Mouse (Mus musculus): ENCODE measurements around the gene Lst1. TPM values are rescaled to one million over a fixed set of nuclear protein-coding genes. Genes with fewer than 3 reads are reported as not detected.

Lst1 gene
- polyA plus RNA-seq, 1 experiment from 2014 or later = 17.5 TPM

DNA sequence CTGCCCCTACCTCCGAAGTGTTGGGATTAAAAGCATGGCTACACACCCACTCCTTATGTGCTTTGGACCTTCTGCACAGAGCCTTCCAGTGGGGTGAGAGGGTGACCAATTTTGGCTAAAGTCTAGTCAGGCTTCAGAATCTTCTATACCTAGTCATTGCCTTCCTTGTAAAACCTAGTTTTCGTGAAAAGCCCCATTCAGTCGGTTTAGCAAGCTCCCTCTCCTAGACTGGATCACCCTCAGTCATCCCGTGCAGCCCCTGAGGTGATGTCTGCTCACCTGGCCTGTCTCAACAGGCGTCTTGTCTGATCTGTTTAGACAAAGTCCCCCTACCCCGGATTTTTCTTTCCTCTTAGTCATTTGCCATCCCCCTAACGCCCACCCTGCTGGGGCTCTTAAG lies 9.8 kb upstream of the Lst1 start:
- H3K9me3 ChIP-seq (ENCODE audit: control insufficient read depth, low read length) = no peaks in the 10 kb centered on the region
- DNase-seq (ENCODE audit: low spot score) = no peak
- H3K36me3 ChIP-seq (ENCODE audit: control insufficient read depth, insufficient read depth, low read length) = no peaks in the 10 kb centered on the region
- no peaks in the 10 kb centered on the region for H3K4me1 ChIP-seq (replicated peaks; ENCODE audit: control insufficient read depth, insufficient read depth)
- no peak overlapping the region for H3K4me3 ChIP-seq (ENCODE audit: low read depth, low read length)
- no peak for TF ChIP-seq EP300 (optimal IDR thresholded peaks at IDR 0.05)
- no peak for TF ChIP-seq CTCF (IDR thresholded peaks at IDR 0.05; ENCODE audit: low read depth)
- 54% methylated on average over 7 of the region's 7 CpGs for WGBS
- H3K27ac ChIP-seq (replicated peaks) = no peak overlapping the region
- H3K4me2 ChIP-seq (replicated peaks; ENCODE audit: low read depth) = no peak overlapping the region
- ATAC-seq (ENCODE audit: low FRiP score, low TSS enrichment) = no peak
- H3K27me3 ChIP-seq (ENCODE audit: control insufficient read depth, insufficient read depth, low read length) = no peaks in the 10 kb centered on the region; the same call in 1 of the 2 replicates
- no peak overlapping the region for H3K9ac ChIP-seq (ENCODE audit: low read length)

GRCm38 (mm10) chr17:35197126-35197525 lies 8.9 kb upstream of the Lst1 start:
- no peaks in the 10 kb centered on the region for H3K4me1 ChIP-seq (replicated peaks; ENCODE audit: control insufficient read depth, insufficient read depth)
- DNase-seq (ENCODE audit: low spot score) = no peak
- H3K9me3 ChIP-seq (ENCODE audit: control insufficient read depth, low read length) = no peaks in the 10 kb centered on the region
- no peaks in the 10 kb centered on the region for H3K36me3 ChIP-seq (ENCODE audit: control insufficient read depth, insufficient read depth, low read length)
- H3K9ac ChIP-seq (ENCODE audit: low read length) = no peak overlapping the region
- no peak overlapping the region for H3K4me3 ChIP-seq (ENCODE audit: low read depth, low read length)
- TF ChIP-seq CTCF (IDR thresholded peaks at IDR 0.05; ENCODE audit: low read depth) (no peak), EP300 (optimal IDR thresholded peaks at IDR 0.05) (no peak)
- no peak overlapping the region for H3K4me2 ChIP-seq (replicated peaks; ENCODE audit: low read depth)
- H3K27ac ChIP-seq (replicated peaks) = no peak overlapping the region
- ATAC-seq (ENCODE audit: low FRiP score, low TSS enrichment) = no peak
- H3K27me3 ChIP-seq (ENCODE audit: control insufficient read depth, insufficient read depth, low read length) = no peaks in the 10 kb centered on the region; the same call in 1 of the 2 replicates
- 37% methylated on average over 5 of the region's 6 CpGs for WGBS

DNA sequence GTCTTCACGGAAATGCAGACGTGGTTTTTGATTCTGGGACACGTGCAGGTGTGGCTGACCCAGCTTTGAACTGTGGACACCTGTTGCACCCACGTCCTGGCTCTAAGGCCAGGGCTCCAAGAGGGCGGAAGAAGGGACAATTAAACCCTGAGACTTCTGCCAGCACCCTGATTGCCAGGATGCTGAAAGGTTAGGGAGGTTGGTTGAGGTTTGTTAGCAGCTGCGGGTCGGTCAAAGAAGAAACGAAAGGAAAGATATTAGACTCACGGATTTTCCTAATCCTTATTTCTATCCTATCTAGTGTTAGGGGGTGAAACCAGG lies 8.0 kb upstream of the Lst1 start:
- no peaks in the 10 kb centered on the region for H3K36me3 ChIP-seq (ENCODE audit: control insufficient read depth, insufficient read depth, low read length)
- no peak for DNase-seq (ENCODE audit: low spot score)
- H3K9ac ChIP-seq (ENCODE audit: low read length) = no peak overlapping the region
- H3K4me3 ChIP-seq (ENCODE audit: low read depth, low read length) = peak overlapping the region; percentile 41
- no peaks in the 10 kb centered on the region; the same call in 1 of the 2 replicates for H3K27me3 ChIP-seq (ENCODE audit: control insufficient read depth, insufficient read depth, low read length)
- H3K4me1 ChIP-seq (replicated peaks; ENCODE audit: control insufficient read depth, insufficient read depth) = no peaks in the 10 kb centered on the region
- peak; percentile 21; the same call in 1 of the 2 replicates for ATAC-seq (ENCODE audit: low FRiP score, low TSS enrichment)
- TF ChIP-seq CTCF (IDR thresholded peaks at IDR 0.05; ENCODE audit: low read depth) = no peak
- no peak for TF ChIP-seq EP300 (optimal IDR thresholded peaks at IDR 0.05)
- WGBS = 31% methylated on average over 9 of the region's 9 CpGs
- H3K4me2 ChIP-seq (replicated peaks; ENCODE audit: low read depth) = peak overlapping the region; percentile 78
- no peaks in the 10 kb centered on the region for H3K9me3 ChIP-seq (ENCODE audit: control insufficient read depth, low read length)
- no peak overlapping the region for H3K27ac ChIP-seq (replicated peaks)

GRCm38 (mm10) chr17:35195631-35196320 lies 7.5 kb upstream of the Lst1 start:
- Histone ChIP-seq H3K4me3 (ENCODE audit: low read depth, low read length) (peak overlapping the region; percentile 41), H3K9ac (ENCODE audit: low read length) (peak overlapping the region; percentile 52), H3K27me3 (ENCODE audit: control insufficient read depth, insufficient read depth, low read length) (no peaks in the 10 kb centered on the region; the same call in 1 of the 2 replicates), H3K9me3 (ENCODE audit: control insufficient read depth, low read length) (no peaks in the 10 kb centered on the region), H3K4me2 (replicated peaks; ENCODE audit: low read depth) (peak overlapping the region; percentile 78), H3K27ac (replicated peaks) (no peak overlapping the region), H3K4me1 (replicated peaks; ENCODE audit: control insufficient read depth, insufficient read depth) (no peaks in the 10 kb centered on the region), H3K36me3 (ENCODE audit: control insufficient read depth, insufficient read depth, low read length) (no peaks in the 10 kb centered on the region)
- ATAC-seq (ENCODE audit: low FRiP score, low TSS enrichment) = peak; percentile 85
- WGBS = 1% methylated on average over 58 of the region's 66 CpGs
- peak; percentile 94 for TF ChIP-seq CTCF (IDR thresholded peaks at IDR 0.05; ENCODE audit: low read depth)
- TF ChIP-seq EP300 (optimal IDR thresholded peaks at IDR 0.05) = no peak
- peak; percentile 82 for DNase-seq (ENCODE audit: low spot score)

- TF ChIP-seq CTCF (IDR thresholded peaks at IDR 0.05; ENCODE audit: low read depth) (no peak), EP300 (optimal IDR thresholded peaks at IDR 0.05) (no peak)
- Histone ChIP-seq H3K4me1 (replicated peaks; ENCODE audit: control insufficient read depth, insufficient read depth) (no peaks in the 10 kb centered on the region), H3K36me3 (ENCODE audit: control insufficient read depth, insufficient read depth, low read length) (no peaks in the 10 kb centered on the region), H3K9me3 (ENCODE audit: control insufficient read depth, low read length) (no peaks in the 10 kb centered on the region), H3K27me3 (ENCODE audit: control insufficient read depth, insufficient read depth, low read length) (no peaks in the 10 kb centered on the region), H3K4me3 (ENCODE audit: low read depth, low read length) (peak overlapping the region; percentile 41), H3K4me2 (replicated peaks; ENCODE audit: low read depth) (peak overlapping the region; percentile 78), H3K9ac (ENCODE audit: low read length) (peak overlapping the region; percentile 52), H3K27ac (replicated peaks) (no peak overlapping the region)
- WGBS = 38% methylated on average over 19 of the region's 19 CpGs
- DNase-seq (ENCODE audit: low spot score) (no peak), ATAC-seq (ENCODE audit: low FRiP score, low TSS enrichment) (peak; percentile 21; the same call in 1 of the 2 replicates)
These were observed 6.8 kb upstream of the Lst1 start for GRCm38 (mm10) chr17:35194844-35195630.
